Mouse (Mus musculus): Measurements from ENCODE around the gene Cd101.

Gene Cd101

DNA sequence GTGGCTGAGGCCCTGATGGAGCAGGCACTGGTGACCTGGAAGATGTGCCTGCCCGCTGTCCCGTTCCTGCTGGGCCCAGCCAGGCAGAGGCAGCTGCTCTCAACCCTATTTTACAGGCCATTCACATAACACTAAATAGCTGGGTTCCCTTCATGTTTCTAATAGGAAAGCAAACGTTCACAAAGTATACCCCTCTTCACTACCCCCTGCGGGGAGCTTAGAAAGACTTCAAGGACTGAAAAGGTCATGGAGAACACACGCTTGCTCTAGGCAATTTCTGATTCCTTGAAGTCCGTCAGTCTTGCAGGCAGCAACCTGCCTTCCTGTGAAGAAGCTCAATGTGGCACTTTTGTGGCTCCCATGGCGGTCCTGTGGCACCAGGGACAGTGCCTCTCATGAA, 12.6 kb upstream of the Cd101 start:
- no peak for DNase-seq (ENCODE audit: low spot score in 2 of 2)

DNA sequence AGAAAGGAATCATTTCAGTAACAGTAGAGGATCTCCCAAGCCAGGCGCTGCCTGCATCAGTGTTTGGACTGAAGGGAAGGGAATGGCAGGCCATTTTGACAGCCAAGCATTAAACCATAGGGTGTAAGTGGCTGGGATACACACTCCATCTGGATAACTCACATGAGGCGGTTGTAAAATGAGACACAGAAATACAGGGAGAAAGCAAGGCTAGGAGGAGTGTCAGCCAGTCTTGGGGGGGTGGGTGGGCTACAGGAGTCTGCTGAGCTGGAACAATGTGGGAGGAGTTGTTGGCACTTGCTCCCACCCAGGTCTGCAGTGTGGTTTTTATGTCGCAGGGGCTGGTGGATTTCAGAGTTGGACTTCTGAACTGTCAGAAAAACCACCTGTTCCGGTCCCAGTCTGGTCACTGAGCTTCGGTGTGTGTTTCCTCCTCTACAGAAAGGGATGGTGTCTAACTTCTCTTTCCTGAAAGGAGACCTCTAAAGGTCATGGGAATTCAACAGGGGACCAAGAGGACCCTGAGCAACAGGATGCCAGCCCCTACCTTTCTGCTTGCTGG, 8.7 kb upstream of the Cd101 start:
- no peak for DNase-seq (ENCODE audit: low spot score in 2 of 2)

DNA sequence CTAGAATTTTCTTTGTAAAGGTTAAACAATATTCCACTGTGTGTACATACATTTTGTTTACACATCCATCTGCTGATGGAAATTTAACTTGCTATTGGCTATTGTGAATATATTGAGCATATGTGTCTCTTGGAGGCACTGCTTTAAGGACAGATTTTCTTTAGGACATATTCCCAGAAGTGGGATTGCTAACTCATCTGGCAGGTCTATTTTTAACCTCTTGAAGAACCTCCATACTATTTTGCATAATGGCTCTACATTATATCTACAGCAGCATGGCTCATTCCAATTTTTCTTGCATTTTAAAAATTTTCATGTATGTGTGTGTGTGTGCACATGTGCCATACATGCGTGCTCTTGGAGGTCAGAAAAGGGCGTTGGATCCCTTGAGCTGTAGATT, 6.6 kb upstream of the Cd101 start:
- DNase-seq (ENCODE audit: low spot score in 2 of 2) = no peak

DNA sequence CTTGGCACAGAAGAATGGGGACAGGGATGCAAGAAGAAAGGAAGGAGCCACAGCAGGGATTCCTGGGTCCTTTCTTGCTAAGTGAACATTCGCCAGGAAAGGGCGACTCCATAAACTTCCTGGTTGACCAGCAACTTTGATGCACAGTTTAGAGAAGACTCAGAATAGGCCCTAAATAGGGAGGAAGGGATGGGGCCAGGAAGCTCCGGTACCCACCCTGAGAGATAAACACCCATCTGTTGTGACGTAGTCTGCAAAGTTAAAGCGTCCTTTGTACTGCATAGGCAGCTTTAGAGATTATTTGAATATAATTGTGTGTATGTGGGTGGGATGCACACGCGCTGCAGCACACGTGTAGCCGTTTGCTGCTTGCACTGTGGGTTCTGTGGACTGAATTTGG, 5.2 kb upstream of the Cd101 start:
- DNase-seq (ENCODE audit: low spot score in 2 of 2) = no peak

DNA sequence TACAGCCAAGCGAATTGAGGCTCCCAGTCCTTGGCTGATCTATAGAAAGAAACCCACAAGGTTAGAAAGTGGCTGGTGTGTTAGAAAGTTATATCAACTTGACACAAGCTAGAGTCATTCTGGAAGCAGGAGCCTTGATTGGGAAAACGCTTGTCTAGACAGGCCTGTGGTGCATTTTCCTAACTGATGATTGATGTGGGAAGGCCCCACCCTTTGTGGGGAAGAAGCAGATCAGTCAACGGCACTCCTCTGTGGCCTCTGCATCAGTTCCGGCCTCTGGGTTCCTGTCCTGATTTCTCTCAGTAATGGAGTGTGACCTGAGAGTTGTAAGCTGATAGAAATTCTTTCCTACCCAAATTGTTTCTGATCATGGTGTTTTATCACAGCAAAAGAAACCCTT, 4.3 kb upstream of the Cd101 start:
- DNase-seq (ENCODE audit: low spot score in 2 of 2) = no peak

DNA sequence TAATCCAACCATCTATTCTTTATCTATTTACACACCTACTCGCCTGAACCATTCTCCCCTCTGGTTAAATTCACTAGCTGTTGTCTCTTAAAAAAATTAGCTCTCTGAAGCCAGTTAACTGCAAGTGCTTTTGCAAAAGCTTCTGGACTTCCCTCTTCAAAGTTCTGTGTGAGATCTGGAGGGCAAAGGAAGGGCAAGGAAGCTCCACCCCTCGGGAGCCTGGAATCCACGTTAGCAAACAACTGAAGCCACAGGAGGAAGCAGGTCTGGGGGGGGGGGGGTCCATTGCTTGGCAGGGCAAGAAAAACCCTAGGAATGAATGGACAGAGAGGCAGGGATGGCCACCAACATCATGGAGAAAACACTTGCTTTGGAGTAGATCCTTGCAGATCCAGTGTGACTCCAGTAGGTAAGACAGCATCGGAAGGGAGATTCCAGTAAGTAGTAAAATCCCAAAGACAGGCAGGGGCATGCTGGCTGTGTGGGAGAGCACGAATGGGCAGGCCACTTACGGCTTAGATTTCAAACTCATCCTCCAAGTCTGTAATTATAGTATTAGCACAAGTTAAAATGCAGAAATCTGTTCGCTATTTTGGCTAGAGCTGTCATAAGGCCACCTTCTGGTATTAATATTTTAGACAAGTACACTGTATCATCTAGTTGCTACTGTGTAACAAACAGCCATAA, 2.2 kb upstream of the Cd101 start:
- DNase-seq (ENCODE audit: low spot score in 2 of 2) = no peak

DNA sequence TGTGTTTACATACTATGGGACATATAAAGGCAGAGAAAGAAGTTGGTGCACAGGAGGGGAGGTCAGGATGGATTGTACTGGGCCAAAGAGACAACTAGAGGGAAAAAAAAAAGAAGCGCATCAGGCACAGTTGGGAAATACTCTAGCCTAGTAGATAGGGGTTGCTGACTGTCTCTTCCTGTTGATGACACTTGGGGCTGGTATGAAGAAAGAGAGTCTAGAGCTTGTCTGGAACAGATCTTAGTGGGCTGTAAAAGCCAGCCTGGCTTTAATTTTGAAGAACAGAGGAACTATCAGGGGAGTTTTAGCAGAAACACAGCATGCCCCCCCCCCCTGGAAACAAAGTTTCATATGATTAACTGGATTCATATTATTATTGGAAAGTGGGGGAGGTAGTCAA, 1.3 kb upstream of the Cd101 start:
- no peak for DNase-seq (ENCODE audit: low spot score in 2 of 2)

DNA sequence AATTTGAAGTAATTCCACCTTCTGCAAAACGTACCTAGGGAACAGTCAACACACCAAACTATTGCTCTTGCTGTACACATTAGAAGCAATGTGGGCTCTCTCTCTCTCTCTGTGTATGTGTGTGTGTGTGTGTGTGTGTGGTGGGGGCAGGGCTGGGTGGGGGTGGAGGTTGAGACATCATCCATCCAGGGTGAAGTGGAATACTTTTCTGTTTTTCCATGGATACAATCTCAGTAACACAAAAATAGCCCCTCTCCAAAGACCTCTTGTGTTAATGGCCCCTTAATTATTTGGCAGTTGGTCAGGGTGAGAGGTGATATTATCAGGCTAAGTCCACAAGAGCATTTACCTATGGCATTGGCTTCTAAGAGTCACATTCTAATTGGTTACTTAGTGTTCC, 2.6 kb downstream of the Cd101 start:
- no peak for DNase-seq (ENCODE audit: low spot score in 2 of 2)

DNA sequence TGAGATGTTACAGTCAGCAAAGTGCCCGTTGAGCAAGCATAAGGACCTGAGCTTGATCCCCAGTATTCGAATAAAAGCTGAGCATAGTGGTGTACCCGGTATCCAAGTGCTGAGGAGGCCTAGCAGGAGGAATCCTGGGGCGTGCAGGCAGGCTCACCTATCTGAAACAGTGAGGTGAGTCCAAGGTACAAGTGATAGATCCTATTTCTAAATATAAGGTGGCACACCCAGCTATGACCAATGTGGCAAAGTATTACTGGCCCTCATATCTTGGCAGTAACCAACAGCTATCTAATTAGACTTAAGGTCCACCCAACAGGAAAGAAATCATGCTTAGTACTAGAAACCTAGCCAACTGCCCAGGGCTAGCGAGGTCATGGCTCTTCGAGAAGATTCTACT, 6.4 kb downstream of the Cd101 start:
- no peak for DNase-seq (ENCODE audit: low spot score in 2 of 2)

DNA sequence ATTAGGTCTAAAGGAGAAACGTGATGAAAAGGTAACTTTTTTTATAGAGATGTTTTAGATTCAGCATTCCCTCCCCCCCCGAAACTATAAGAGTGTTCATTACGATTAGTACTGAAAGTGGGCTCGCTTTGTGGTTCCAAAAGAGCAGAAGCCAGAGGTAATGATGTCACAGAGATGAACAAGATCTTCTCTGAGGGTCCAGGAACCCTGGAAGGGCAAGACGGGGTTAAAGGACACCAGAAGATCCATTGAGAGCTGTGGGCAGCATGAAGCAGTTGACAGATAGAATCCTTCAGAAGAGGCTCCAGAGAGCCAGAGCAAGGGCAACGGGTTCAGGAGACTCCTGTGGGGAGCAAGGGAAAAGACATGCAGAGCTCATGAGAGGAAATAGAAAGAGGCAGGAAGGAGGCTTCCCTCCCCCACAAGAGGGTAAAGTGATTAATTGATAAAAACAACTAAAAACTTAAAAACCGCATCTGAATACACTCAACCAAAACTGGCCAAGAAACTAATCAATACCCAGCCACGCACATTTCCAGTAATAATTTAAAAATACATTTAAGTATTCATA, 7.8 kb downstream of the Cd101 start:
- DNase-seq (ENCODE audit: low spot score in 2 of 2) = no peak

DNA sequence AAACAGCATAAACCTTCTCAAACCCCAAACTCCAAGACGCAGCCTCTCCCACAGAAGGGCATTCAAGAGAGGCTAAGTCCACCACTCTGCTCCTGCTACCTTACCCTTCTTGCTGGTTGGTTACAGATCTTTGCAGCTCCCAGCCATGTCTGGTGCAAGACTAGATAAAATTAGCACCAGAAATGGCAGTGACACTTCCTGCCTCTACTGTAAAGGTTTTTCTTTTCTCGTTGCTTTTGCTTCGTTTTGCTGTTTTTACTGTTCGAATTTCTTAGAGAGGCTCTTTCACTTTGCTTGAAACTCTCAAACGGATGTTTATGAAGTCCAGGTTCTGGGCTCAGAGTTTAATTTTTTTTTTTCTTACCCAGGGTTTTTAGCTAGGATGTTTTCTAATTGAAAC, 8.3 kb downstream of the Cd101 start:
- no peak for DNase-seq (ENCODE audit: low spot score in 2 of 2)

DNA sequence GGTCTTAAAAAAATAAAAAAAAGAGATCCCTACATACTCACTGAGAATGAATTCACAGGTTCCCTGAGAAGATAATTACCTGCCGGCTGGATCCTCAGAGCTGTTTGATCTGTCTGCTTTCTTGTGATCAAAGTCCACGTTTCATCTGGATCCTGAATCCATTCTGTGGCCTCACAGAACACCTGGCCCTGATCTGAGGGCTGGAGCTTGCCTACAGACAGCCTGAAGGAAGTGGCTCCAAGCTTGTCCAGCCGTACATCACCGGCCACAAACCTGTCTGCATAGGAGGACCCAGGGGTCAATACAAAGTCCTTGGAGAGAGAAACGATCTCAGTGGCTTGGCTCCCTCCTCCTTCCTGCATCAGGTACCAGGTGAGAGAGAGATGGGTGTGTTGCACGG, 10.9 kb downstream of the Cd101 start:
- DNase-seq (ENCODE audit: low spot score in 2 of 2) = no peak

DNA sequence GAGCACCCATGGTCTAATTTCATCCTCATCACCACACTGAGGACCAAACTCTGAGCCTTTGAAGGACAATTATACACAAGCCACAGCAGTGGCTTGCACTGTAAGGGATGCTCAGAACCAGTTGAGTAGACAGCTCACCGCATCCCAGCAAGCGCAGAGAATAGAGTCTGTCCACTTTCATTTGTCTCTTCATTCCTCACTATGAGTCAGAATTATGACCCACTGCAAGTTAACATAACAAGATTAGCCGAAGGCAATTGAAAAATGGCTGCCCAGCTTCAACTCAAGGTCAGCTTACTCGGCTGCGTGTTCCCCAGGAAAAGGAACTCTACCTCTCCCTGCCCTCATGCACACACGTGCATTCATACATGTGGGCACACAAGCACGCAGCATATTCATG, 13.3 kb downstream of the Cd101 start:
- no peak for DNase-seq (ENCODE audit: low spot score in 2 of 2)

DNA sequence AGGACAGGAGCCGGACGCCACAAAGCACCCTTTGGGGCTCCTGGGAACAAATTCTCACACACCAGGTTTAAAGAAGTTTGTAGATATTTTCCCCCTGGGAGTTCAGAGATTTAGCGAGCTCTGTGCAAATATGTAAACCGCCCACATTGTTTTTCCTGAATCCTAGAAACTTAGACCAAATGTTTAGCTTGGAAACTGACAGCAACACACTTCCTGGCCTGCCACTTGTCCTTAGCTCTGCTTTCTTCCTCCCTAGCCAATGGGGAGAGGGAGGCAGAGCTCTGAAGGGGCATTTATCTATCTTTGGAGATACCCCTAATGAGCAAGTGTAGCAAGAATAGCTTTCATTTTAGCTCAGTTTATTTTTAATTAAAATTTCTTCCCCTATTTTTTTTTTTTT, 14.1 kb downstream of the Cd101 start:
- DNase-seq (ENCODE audit: low spot score in 2 of 2) = no peak

DNA sequence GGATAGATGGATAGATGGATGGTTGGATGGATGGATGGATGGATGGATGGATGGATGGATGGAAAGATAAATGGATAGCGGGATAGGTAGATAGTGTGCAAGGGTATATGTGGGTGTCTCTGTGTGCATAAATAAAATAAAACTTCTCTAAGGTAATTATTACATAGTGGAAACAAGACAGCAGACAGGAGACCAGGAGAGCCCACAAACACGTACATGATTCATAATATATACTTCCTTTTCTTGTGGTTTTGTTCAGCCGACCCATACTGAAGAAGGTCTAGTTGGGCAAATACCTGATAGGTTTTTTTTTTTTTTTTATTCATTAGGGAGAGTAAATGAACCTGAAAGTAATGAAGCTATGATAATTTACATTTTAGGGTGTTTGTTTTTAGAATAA, 15.8 kb downstream of the Cd101 start:
- DNase-seq (ENCODE audit: low spot score in 2 of 2) = no peak

DNA sequence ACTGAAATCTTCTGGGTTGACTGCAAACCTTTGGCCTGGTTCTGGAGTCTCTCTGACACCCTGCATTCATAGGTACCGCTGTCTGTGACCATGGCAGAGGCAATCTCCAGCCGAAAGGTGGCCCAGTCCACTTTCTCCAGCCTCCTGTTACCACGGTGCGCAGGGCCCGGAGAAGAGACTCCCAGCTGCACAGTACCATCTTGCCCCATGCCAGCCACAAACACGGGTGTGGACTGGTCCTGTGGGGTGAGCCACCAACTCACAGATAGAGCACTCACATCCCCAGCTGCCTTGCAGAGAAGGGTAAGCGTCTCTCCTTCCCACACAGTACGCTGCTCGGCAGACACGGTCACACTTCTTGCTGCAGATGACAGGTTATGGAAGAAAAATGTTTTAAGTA, 16.4 kb downstream of the Cd101 start:
- no peak for DNase-seq (ENCODE audit: low spot score in 2 of 2)

DNA sequence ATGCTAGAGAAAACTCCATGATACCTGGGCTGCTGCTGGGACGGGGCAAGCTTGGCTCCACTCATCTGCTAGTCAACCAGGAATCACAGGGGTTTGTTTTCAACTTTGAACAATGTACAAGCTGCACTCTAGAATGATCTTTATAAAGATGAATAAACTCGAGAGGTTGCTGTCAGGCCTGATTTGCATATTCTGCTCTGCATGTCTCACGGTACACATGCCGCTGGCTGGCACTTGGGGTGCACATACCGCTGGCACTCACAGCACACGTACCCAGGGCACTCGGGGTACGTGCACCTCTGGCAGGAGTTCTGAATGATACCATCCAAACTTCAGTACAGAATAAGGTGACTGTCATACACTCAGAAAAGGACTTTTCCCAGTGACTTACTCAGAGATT, 16.8 kb downstream of the Cd101 start:
- DNase-seq (ENCODE audit: low spot score in 2 of 2) = no peak

DNA sequence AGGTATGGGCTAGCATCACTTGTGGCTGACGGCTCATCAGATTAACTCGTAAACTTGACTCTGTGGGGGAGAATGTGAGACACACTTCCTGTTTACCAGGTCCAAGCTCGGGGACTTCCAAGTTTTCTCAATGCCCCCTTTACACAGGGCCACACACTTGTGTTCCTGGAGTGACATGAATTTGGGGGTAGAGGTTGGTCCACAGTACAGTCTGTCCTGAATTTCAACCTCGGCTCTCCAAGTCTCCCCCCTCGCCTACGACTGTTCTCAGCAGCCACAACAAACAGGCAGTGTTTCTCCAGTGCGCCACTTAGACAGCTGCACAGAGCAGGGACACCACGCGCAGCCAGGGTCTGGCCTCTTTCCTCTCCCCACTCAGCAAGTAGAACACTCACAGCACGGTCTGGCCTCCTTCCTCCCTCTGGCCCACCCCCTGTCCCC, 17.2 kb downstream of the Cd101 start:
- DNase-seq (ENCODE audit: low spot score in 2 of 2) = no peak

DNA sequence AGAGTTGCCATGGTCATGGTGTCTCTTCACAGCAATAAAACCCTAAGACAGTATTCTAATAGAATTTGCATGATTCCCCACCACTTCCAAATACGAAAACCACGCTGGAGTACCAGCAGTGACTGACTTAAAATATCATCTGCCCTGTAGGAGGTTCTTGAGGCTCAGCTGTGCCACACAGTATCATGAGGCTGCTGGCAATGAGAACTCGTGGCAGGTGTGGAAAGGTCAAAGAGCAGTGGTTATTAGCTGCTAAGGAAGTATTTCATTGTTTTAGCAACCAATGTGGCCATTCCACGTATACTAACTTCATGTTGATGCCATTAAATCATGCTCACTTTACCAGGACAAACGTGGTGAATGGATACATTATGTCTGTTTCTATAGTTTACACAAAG, 18.2 kb downstream of the Cd101 start:
- no peak for DNase-seq (ENCODE audit: low spot score in 2 of 2)

DNA sequence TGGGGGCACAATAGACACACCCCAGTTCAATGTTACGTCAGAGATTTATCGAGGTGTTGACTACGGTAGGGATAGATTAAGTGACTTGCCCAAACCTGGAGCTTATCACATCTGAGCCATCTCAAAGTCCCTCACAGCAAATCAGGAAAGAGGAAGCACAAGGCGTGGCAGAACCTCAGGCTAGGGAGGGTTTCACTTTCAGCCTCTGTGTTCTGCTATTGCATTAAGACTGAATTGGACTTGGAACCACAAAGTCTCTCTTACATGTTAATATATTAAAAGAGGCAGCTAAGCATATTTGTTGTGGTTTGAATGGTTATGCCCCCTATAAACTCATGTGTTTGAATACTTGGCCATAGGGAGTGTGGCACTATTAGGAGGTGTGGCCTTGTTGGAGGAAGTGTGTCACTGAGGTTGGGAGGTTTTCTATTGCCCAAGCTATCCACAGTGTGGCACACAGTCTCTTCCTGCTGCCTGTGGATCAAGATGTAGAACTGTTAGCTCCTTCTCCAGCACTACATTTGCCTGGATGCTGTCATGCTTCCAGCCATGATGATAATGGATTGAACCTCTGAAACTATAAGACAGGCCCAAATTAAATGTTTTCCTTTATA, 18.7 kb downstream of the Cd101 start:
- DNase-seq (ENCODE audit: low spot score in 2 of 2) = no peak

DNA sequence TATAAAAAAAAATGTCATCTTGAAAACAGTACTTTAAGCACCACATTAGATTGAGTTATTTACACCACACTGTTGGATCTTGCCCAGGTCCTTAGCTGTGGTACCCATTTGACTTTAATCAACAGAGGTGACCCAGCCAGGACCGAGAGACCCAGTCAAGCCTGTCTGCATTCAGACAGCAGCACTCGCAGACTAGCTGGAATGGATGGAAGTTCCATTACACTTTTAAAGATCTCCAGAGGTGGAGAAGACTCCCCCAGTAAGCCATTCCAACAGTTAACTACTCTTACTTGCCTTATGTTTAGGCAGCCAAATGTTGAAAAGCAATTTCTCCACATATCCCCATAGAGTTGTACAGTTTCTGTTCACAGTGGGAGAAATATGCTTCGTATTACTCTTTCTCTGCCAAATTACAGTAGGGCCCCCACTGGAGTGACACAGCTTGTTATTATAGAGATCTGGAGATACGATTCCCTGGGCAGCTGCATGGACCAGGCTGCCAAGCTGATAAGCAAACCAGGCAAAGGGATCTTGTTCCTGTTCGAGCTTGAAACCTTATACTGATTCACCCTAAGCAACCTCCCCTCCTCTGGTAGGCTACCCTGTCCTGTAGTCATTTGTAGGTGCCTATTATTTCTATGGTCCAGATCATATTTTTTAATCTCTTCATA, 22.1 kb downstream of the Cd101 start:
- DNase-seq (ENCODE audit: low spot score in 2 of 2) = no peak

DNA sequence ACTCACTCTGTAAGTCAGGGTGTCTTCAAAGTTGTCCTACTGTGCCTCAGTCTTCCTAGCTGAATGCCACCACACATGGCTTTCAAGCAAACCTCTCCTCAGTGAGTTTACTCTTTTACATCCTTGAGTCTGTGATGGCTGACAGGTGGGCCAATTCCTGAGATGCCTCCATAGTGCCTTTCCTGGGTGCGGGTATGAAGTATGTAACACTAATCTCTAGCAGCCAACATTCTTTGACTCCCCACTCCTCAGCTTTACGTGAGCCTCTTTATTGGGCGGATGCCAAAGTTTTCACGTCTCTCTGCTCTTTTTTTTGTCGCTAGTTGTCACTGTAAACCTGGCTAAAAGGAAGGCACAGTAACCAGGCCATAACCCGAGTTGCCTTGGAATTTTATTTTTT, 24.0 kb downstream of the Cd101 start:
- no peak for DNase-seq (ENCODE audit: low spot score in 2 of 2)
